Mouse (Mus musculus) urinary bladder, postnatal 36 days (tissue): ENCODE results near the gene Pnp2.

Experiments used
- DNase-seq, 2 experiments: peaks; one replicate each; pipeline ENCODE4 v3.0.0; 2022; ENCODE audit warnings: low spot score in 2 of 2, mixed read lengths in 1 of 2

Pnp2 gene

GRCm38 (mm10) chr14:51008781-51009180 lies 53.0 kb downstream of the Pnp2 start:
- DNase-seq, result no peak

DNA sequence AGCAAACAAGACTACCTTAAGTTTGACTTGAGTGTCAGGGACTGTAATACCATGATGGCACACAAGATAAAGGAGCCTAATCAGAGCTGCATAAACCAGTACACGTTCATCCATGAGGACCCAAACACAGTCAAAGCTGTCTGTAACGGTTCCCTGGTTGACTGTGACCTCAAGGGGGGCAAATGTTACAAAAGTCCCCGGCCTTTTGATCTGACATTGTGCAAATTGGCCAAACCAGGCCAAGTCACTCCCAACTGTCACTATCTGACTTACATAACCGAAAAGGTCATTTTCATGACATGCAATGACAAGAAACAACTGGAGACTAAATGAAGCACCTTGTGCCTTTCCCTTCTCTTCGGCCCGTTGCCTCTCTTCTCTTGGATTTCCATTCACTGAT lies 53.8 kb downstream of the Pnp2 start:
- no peak for DNase-seq
